Mouse (Mus musculus) lung, embryonic 14.5 days (tissue): ENCODE measurements at regions not wholly inside any gene's neighbourhood (a gene's known extent, or its start where the extent isn't known, plus 50 kb on each side); places are given as distances from the start of the nearest gene placed in this dataset.
A peak's percentile ranks its signal among the peaks of the same experiment; 100 is the strongest.

Experiments
- ATAC-seq: fragments of 200-750 bp; cut with Nextera tagmentation; 2 replicates; pipeline ENCODE4 v1.8.0; 2017; ENCODE audit warnings: mild to moderate bottlenecking, moderate TSS enrichment, moderate library complexity; ENCODE audit not compliant: insufficient read depth
- DNase-seq: peaks from one replicate; pipeline ENCODE4 v3.0.0-alpha.2; 2015
- H3K27ac ChIP-seq: fragments of 300-500 bp; sonication (generic); 2 replicates; pipeline ENCODE4 v1.5.1; 2014; ENCODE audit warnings: low read depth, mild to moderate bottlenecking, moderate library complexity
- H3K27me3 ChIP-seq: fragments of 300-500 bp; sonication (generic); 2 replicates; pipeline ENCODE4 v1.6.1; 2014; ENCODE audit warnings: low read length, control low read depth; ENCODE audit not compliant: insufficient read depth
- H3K36me3 ChIP-seq: fragments of 300-500 bp; sonication (generic); 2 replicates; pipeline ENCODE4 v1.6.1; 2014; ENCODE audit warnings: control low read depth; ENCODE audit not compliant: insufficient read depth
- H3K4me1 ChIP-seq: fragments of 300-500 bp; sonication (generic); 2 replicates; pipeline ENCODE4 v1.6.1; 2014; ENCODE audit warnings: antibody characterized with exemption, control low read depth; ENCODE audit not compliant: insufficient read depth
- H3K4me2 ChIP-seq: fragments of 300-500 bp; sonication (generic); 2 replicates; pipeline ENCODE4 v1.6.1; 2014; ENCODE audit warnings: mild to moderate bottlenecking
- H3K4me3 ChIP-seq: fragments of 300-500 bp; sonication (generic); 2 replicates; pipeline ENCODE4 v1.5.1; 2014; ENCODE audit warnings: low read depth, low read length
- H3K9ac ChIP-seq: fragments of 300-500 bp; sonication (generic); 2 replicates; pipeline ENCODE4 v1.6.1; 2014
- H3K9me3 ChIP-seq: fragments of 300-500 bp; sonication (generic); 2 replicates; pipeline ENCODE4 v1.6.1; 2016; ENCODE audit warnings: low read depth, low read length, control low read depth
- CTCF ChIP-seq: IDR thresholded peaks from 2 replicates; pipeline ENCODE4 v1.5.1; 2016; ENCODE audit warnings: antibody characterized with exemption, low read depth
- WGBS: fragments of 180-500 bp; shearing (Covaris S2); extraction: QIAGEN DNeasy Blood & Tissue Kit; methylation state at CpG from one replicate; pipeline ENCODE4 v1.1.7; 2014; 5-methylcytosine and 5-hydroxymethylcytosine counted together

GRCm38 (mm10) chr16:14800209-14800608 lies 106.2 kb upstream of the Efcab1 start:
- peak; percentile 3 for DNase-seq
- Histone ChIP-seq H3K4me1 (no peaks in the 10 kb centered on the region), H3K9ac (no peak overlapping the region), H3K9me3 (no peaks in the 10 kb centered on the region), H3K27ac (no peak overlapping the region), H3K4me3 (no peak overlapping the region), H3K27me3 (no peaks in the 10 kb centered on the region), H3K4me2 (no peak overlapping the region), H3K36me3 (no peaks in the 10 kb centered on the region)
- peak; percentile 38; the same call in 1 of the 2 replicates for ATAC-seq
- TF ChIP-seq CTCF, result no peak
- 50% methylated on average over 13 of the region's 13 CpGs for WGBS

GRCm38 (mm10) chr16:14827008-14827407 lies 79.4 kb upstream of the Efcab1 start:
- TF ChIP-seq CTCF, result no peak
- no peaks in the 10 kb centered on the region for H3K9me3 ChIP-seq
- H3K27me3 ChIP-seq, result no peaks in the 10 kb centered on the region
- H3K9ac ChIP-seq, result no peak overlapping the region
- no peak overlapping the region for H3K27ac ChIP-seq
- no peaks in the 10 kb centered on the region for H3K4me1 ChIP-seq
- 75% methylated on average over 3 of the region's 3 CpGs for whole genome bisulfite sequencing
- H3K4me2 ChIP-seq, result no peak overlapping the region
- ATAC-seq, result no peak
- no peak overlapping the region for H3K4me3 ChIP-seq
- H3K36me3 ChIP-seq, result no peaks in the 10 kb centered on the region
- no peak for DNase-seq

- H3K4me2 ChIP-seq, result no peak overlapping the region
- no peak for TF ChIP-seq CTCF
- H3K4me3 ChIP-seq, result no peak overlapping the region
- DNase-seq, result no peak
- H3K27ac ChIP-seq, result no peak overlapping the region
- no peaks in the 10 kb centered on the region for H3K36me3 ChIP-seq
- ATAC-seq, result no peak
- H3K9ac ChIP-seq, result no peak overlapping the region
- H3K27me3 ChIP-seq, result no peaks in the 10 kb centered on the region
- H3K4me1 ChIP-seq, result no peaks in the 10 kb centered on the region
- no peaks in the 10 kb centered on the region for H3K9me3 ChIP-seq
Measured at GRCm38 (mm10) chr16:14840786-14841185, 65.6 kb upstream of the Efcab1 start.
